Mouse (Mus musculus) CH12.LX (cell line): Measurements from ENCODE around the gene Ddx10. TPM values are rescaled to one million over a fixed set of nuclear protein-coding genes. Genes with fewer than 3 reads are reported as not detected.

Experiments
- DNase-seq: peaks from one replicate; pipeline ENCODE4 v3.0.0-alpha.2; 2013; ENCODE audit errors: extremely low read depth
- H3K27ac ChIP-seq: 2 replicates; pipeline ENCODE4 v1.5.1; 2012; ENCODE audit warnings: low read depth, mild to moderate bottlenecking, control low read depth, moderate library complexity; ENCODE audit not compliant: insufficient read depth
- H3K27me3 ChIP-seq: replicated peaks from 2 replicates; pipeline ENCODE3; 2012; ENCODE audit warnings: inconsistent platforms
- H3K36me3 ChIP-seq, 2 experiments: replicated peaks in 1 of 2; 2 replicates each; pipeline versions ENCODE3 to v1.6.1; 2012; ENCODE audit warnings: inconsistent platforms in 1 of 2, low read length in 1 of 2, mild to moderate bottlenecking in 1 of 2, mixed read lengths in 1 of 2, moderate library complexity in 1 of 2; ENCODE audit not compliant: control insufficient read depth in 1 of 2, insufficient read depth in 1 of 2
- H3K4me1 ChIP-seq, 2 experiments: 2 replicates each; pipeline ENCODE4 v1.6.1; 2012; ENCODE audit warnings: inconsistent platforms in 1 of 2, moderate library complexity in 1 of 2; ENCODE audit not compliant: insufficient read depth in 2 of 2, control insufficient read depth in 1 of 2
- H3K4me2 ChIP-seq: 2 replicates; pipeline ENCODE4 v1.6.1; 2012; ENCODE audit warnings: low read depth, mild to moderate bottlenecking, control low read depth; ENCODE audit not compliant: poor library complexity, insufficient read depth, severe bottlenecking
- H3K4me3 ChIP-seq, 3 experiments: fragments of 150-350 bp in 1 of 3; sonication (generic) in 1 of 3; replicated peaks in 1 of 3; 2 replicates each; pipeline versions ENCODE3 to v1.5.1; 2011 to 2012; ENCODE audit warnings: low read depth in 2 of 3, low read length in 2 of 3, mild to moderate bottlenecking in 2 of 3, moderate library complexity in 2 of 3, control low read depth in 1 of 3, improper control_type of control experiment in 1 of 3, inconsistent platforms in 1 of 3, mixed read lengths in 1 of 3; ENCODE audit not compliant: poor library complexity in 1 of 3
- H3K79me2 ChIP-seq: replicated peaks from 2 replicates; pipeline ENCODE4 v1.6.1; 2012; ENCODE audit warnings: mild to moderate bottlenecking, moderate library complexity; ENCODE audit not compliant: control insufficient read depth, poor library complexity, insufficient read depth, severe bottlenecking; ENCODE audit errors: extremely low read depth
- H3K9ac ChIP-seq: 2 replicates; pipeline ENCODE4 v1.6.1; 2012; ENCODE audit warnings: low read depth, mild to moderate bottlenecking, control low read depth, moderate library complexity; ENCODE audit not compliant: insufficient read depth
- H3K9me3 ChIP-seq: replicated peaks from 2 replicates; pipeline ENCODE3; 2012; ENCODE audit warnings: low read length, inconsistent platforms, mixed read lengths
- ELF1 ChIP-seq: IDR thresholded peaks from 2 replicates; pipeline ENCODE4 v1.6.1; 2014; ENCODE audit warnings: low read depth, mild to moderate bottlenecking, inconsistent platforms, low read length, improper control_type of control experiment
- EP300 ChIP-seq: IDR thresholded peaks from 2 replicates; pipeline ENCODE4 v1.6.1; 2011; ENCODE audit warnings: low read length, improper control_type of control experiment
- ETS1 ChIP-seq: conservative IDR thresholded peaks from 2 replicates; pipeline ENCODE4 v1.6.1; 2012; ENCODE audit warnings: low read depth, mild to moderate bottlenecking, inconsistent platforms, low read length, improper control_type of control experiment, moderate library complexity
- IRF4 ChIP-seq: IDR thresholded peaks from 2 replicates; pipeline ENCODE4 v1.6.1; 2014; ENCODE audit warnings: low read depth, mild to moderate bottlenecking, inconsistent platforms, low read length, improper control_type of control experiment
- JUN ChIP-seq: IDR thresholded peaks from 2 replicates; pipeline ENCODE4 v1.6.1; 2011; ENCODE audit warnings: low read depth, mild to moderate bottlenecking, low read length, improper control_type of control experiment, moderate library complexity; ENCODE audit not compliant: insufficient read depth
- MAX ChIP-seq: IDR thresholded peaks from 2 replicates; pipeline ENCODE4 v1.6.1; 2011; ENCODE audit warnings: low read length, improper control_type of control experiment
- MEF2A ChIP-seq: IDR thresholded peaks from 2 replicates; pipeline ENCODE4 v1.6.1; 2014; ENCODE audit warnings: low read depth, mild to moderate bottlenecking, inconsistent platforms, low read length, improper control_type of control experiment, borderline replicate concordance
- NRF1 ChIP-seq: IDR thresholded peaks from 2 replicates; pipeline ENCODE4 v1.6.1; 2014; ENCODE audit warnings: low read depth, mild to moderate bottlenecking, inconsistent platforms, low read length, improper control_type of control experiment, moderate library complexity
- PAX5 ChIP-seq: IDR thresholded peaks from 2 replicates; pipeline ENCODE4 v1.6.1; 2012; ENCODE audit warnings: low read length, inconsistent platforms, mixed read lengths
- POLR2AphosphoS2 ChIP-seq: IDR thresholded peaks from 2 replicates; pipeline ENCODE4 v1.6.1; 2011; ENCODE audit warnings: low read depth, low read length, improper control_type of control experiment
- RCOR1 ChIP-seq: conservative IDR thresholded peaks from 2 replicates; pipeline ENCODE4 v1.6.1; 2012; ENCODE audit warnings: low read depth, mild to moderate bottlenecking, inconsistent platforms, low read length, improper control_type of control experiment
- TBP ChIP-seq: conservative IDR thresholded peaks from 2 replicates; pipeline ENCODE4 v1.6.1; 2011; ENCODE audit warnings: low read depth, low read length, improper control_type of control experiment
- USF1 ChIP-seq: IDR thresholded peaks from 2 replicates; pipeline ENCODE4 v1.6.1; 2014; ENCODE audit warnings: low read depth, mild to moderate bottlenecking, inconsistent platforms, low read length, improper control_type of control experiment
- ZC3H11A ChIP-seq: IDR thresholded peaks from 2 replicates; pipeline ENCODE4 v1.6.1; 2012; ENCODE audit warnings: low read depth, mild to moderate bottlenecking, inconsistent platforms, low read length, improper control_type of control experiment
- ZNF384 ChIP-seq: IDR thresholded peaks from 2 replicates; pipeline ENCODE4 v1.6.1; 2012; ENCODE audit warnings: low read depth, low read length, improper control_type of control experiment, inconsistent platforms
- dilution Hi-C: fragments of 300-500 bp; cut with MboI; formaldehyde crosslinking; loops from 2 replicates; pipeline ENCODE4 v1.14.3; 2020; ENCODE audit warnings: low sequenced_read_pairs; ENCODE audit not compliant: extremely low pct_unique_long_range_greater_than_20kb, extremely low pct_ligation_motif_present
- in situ Hi-C: fragments of 300-500 bp; cut with MboI; formaldehyde crosslinking; loops from 3 replicates; pipeline ENCODE4 v1.14.3; 2019; ENCODE audit warnings: low sequenced_read_pairs, low pct_ligation_motif_present, low pct_unique_long_range_greater_than_20kb, mixed read lengths
- polyA plus RNA-seq: library from polyadenylated mRNA; unstranded; fragments of >175 nt; gene quantifications from 2 replicates; pipeline ENCODE4 v1.2.1, GENCODE M21; 2012; ENCODE audit warnings: low read depth; ENCODE audit not compliant: insufficient read length
- total RNA-seq, 2 experiments: library from RNA; depleted of rRNA; stranded (reverse); fragments of 300-350 nt in 1 of 2; fragments of >200 nt in 1 of 2; gene quantifications; 2 replicates each; pipeline ENCODE4 v1.2.3; 2012 to 2014

The Ddx10 gene
- total and polyA plus RNA-seq, 3 experiments = 23.4 to 64.2 (median 36.1) TPM

DNA sequence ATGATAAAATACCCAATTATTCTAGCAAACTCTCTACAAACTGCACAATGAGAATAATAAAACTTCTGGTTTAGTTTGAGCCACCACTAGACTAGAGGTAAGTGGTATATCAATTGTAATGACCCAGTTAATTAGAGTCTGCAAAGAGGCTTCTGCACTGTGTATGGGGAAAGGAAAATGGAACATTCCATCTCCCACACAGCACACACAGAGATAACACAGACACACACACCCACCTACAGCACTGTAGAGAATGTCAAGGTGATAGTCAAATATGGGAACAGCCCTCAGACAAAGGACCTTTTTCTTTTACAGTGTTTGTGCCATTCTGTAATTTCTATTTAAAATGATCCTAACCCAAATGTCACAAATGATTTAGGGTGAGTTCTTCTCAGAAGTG, 45.0 kb upstream of the Ddx10 start:
- H3K27me3 ChIP-seq = no peaks in the 10 kb centered on the region
- no peak for TF ChIP-seq EP300
- no peak for TF ChIP-seq JUN
- TF ChIP-seq MEF2A = no peak
- TF ChIP-seq ZNF384 = no peak
- TF ChIP-seq MAX = no peak
- TF ChIP-seq IRF4 = no peak
- no peak for TF ChIP-seq TBP
- TF ChIP-seq NRF1 = no peak
- no peak for TF ChIP-seq ZC3H11A
- TF ChIP-seq POLR2AphosphoS2 = no peak
- in situ Hi-C loops = no loop called here
- H3K9ac ChIP-seq = no peak overlapping the region
- H3K4me2 ChIP-seq = no peak overlapping the region
- H3K79me2 ChIP-seq = no peaks in the 10 kb centered on the region; the same call in 1 of the 2 replicates
- dilution Hi-C loops = no loop called here
- DNase-seq = no peak
- no peaks in the 10 kb centered on the region for H3K36me3 ChIP-seq
- no peaks in the 10 kb centered on the region for H3K9me3 ChIP-seq
- no peaks in the 10 kb centered on the region; a peak in 1 of 4 replicates for H3K4me1 ChIP-seq
- no peak overlapping the region for H3K4me3 ChIP-seq
- no peak overlapping the region for H3K27ac ChIP-seq

DNA sequence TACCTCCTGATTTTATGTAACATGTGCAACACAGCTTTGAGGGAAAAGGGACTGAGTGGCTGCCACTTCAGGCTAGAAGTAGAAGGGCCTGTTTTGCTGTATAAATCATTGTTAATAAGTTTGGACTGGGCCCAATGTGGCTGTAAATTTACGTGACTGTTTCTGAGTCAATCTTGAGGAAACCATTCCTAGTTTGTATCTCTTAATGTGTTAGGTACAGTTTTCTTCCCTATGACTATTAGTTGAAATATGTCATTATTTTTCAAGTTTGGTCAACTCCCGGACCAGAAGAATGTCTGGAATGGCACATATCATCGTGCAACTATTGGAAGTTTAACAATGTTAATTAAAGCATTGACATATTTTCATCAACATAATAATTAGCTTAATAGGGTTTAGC, 42.2 kb upstream of the Ddx10 start:
- H3K9me3 ChIP-seq = no peaks in the 10 kb centered on the region
- in situ Hi-C loops (no loop called here), dilution Hi-C loops (no loop called here)
- DNase-seq = no peak
- H3K4me1 ChIP-seq = no peaks in the 10 kb centered on the region; a peak in 1 of 4 replicates
- no peak overlapping the region for H3K4me2 ChIP-seq
- no peak overlapping the region for H3K4me3 ChIP-seq
- no peak overlapping the region for H3K27ac ChIP-seq
- H3K27me3 ChIP-seq = no peaks in the 10 kb centered on the region
- H3K9ac ChIP-seq = no peak overlapping the region
- H3K79me2 ChIP-seq = no peaks in the 10 kb centered on the region
- TF ChIP-seq ETS1 (no peak), RCOR1 (no peak), TBP (no peak), EP300 (no peak), ELF1 (no peak), MAX (no peak), PAX5 (no peak), USF1 (no peak)
- no peaks in the 10 kb centered on the region for H3K36me3 ChIP-seq
